Mouse (Mus musculus) ovary, postnatal 10 days (tissue): ENCODE data around the gene Ctnnb1.
"Not testable (repeated sequence)": the region's sequence is repeated elsewhere in the genome, so short reads cannot be mapped to it uniquely, and the experiment has no call there.

ENCODE experiments used
- DNase-seq: peaks from one replicate; pipeline ENCODE4 v3.0.0; 2022; ENCODE audit warnings: low spot score

Gene Ctnnb1

GRCm38 (mm10) chr9:120929081-120929480 is at the start of gene Ctnnb1:
Gene Ctnnb1, plus strand, starts transcription at chr9:120929216.
- no peak for DNase-seq

GRCm38 (mm10) chr9:120880286-120880685 is 48.7 kb upstream of the Ctnnb1 start:
- no peak for DNase-seq

GRCm38 (mm10) chr9:120881121-120881520 is 47.9 kb upstream of the Ctnnb1 start:
- DNase-seq = no peak

- DNase-seq = no peak
Observed at GRCm38 (mm10) chr9:120881839-120882238, 47.2 kb upstream of the Ctnnb1 start.

- no peak for DNase-seq
Observed at GRCm38 (mm10) chr9:120884726-120885125, 44.3 kb upstream of the Ctnnb1 start.

GRCm38 (mm10) chr9:120887631-120888030 is 41.4 kb upstream of the Ctnnb1 start:
- no peak for DNase-seq

GRCm38 (mm10) chr9:120893435-120893834 is 35.6 kb upstream of the Ctnnb1 start:
- no peak for DNase-seq

DNA sequence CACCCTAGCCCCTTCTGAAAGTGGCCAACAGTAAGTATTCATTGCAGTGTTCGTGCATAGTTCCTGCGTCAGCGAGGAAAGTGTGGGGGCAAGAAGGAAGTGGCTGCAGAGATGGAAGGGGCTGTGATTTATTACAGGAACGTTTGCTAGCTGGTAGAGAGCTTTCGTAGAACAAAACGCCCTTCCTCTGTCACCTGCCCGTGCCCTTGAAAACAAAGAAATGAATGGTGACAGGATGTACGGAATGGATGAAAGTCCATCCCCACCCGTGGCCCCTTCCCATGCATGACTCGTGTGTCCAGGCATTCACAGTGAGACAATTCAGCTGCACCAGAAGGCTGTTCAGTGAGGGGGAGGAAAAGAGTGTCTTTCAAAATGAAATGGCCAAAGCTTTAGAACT is 35.0 kb upstream of the Ctnnb1 start:
- no peak for DNase-seq

GRCm38 (mm10) chr9:120894376-120894775 is 34.6 kb upstream of the Ctnnb1 start:
- no peak for DNase-seq

DNA sequence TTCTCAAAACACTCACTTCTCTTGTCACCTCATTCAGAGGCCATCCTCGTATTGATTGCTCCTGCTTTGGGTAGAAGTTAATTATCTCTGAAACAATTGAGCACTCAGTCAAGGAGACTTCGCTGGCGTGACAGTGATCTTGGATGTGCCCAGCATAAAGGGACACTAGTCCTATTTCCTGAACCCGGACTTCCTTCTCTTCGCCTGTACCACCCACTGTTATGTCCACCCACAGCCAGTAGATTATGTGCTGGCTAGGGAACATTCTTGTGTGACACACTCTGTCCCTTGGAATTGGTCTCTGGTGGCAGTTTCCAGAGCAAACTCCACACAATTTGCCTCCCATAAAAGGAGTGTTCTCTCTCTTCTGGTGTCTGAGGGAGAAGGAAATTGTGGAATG is 32.5 kb upstream of the Ctnnb1 start:
- no peak for DNase-seq

GRCm38 (mm10) chr9:120897269-120897668 is 31.7 kb upstream of the Ctnnb1 start:
- no peak for DNase-seq

GRCm38 (mm10) chr9:120899833-120900232 is 29.2 kb upstream of the Ctnnb1 start:
- DNase-seq = no peak

GRCm38 (mm10) chr9:120900338-120901274 is 28.4 kb upstream of the Ctnnb1 start:
- no peak for DNase-seq

DNA sequence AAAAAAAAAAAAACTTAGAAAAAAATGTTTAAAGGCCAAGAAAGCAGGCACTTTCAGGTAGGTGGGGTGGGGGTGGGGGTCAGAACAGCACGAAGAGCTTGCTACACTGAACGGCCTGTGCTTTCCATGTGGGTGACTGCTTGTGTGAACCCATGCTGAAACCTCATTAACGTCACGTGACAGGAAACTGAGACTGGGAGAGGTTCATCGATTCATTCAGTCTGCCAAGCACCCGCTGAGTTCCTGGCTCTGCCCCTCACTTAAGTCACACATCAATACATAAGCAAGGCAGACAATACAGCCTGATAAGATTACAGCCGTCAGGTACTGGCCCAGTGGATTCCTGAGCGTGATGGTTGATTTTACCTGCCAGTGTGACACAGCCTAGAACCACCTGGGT is 26.5 kb upstream of the Ctnnb1 start:
- DNase-seq = no peak

GRCm38 (mm10) chr9:120908461-120908860 is 20.6 kb upstream of the Ctnnb1 start:
- DNase-seq = no peak

DNA sequence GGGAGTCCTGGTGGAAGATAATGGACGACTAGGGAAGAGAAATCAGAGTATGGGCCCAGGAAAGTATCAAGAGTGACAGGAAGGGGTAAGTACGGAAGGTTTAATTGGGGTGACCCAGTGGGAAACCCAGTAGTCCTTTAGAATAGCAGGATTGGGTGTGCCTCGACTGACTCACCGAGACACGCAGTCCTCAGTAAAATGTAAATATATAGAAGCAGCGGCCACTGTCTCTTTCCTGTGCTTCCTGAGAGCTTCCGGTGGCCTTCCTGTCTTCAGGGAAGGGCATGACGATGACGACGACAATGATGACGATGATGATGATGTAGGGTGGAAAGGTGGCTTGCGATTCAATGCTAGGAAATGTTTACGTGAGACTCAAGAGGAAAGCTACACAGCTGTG is 15.9 kb upstream of the Ctnnb1 start:
- no peak for DNase-seq

DNA sequence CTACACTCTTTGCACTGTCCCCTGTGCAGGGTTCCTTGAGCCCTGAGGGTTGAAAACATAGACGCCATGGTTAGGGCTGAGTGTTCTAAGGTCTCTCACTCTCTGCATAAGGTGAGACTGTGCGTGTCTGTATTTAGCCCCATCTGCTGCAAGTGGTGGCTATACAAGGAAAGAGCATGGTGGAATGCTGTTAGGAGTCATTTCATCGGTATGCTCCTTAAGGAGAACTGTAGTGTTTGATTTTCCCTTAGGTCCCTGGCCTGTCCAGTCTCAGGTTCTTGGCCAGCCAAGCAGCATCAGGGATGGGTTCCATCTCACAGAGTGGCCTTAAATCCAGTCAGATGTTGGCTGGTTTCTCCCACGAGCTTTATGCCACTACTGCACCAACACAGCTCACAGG is 14.6 kb upstream of the Ctnnb1 start:
- DNase-seq = no peak

GRCm38 (mm10) chr9:120914877-120915459 is 14.0 kb upstream of the Ctnnb1 start:
- DNase-seq = no peak

GRCm38 (mm10) chr9:120917619-120918018 is 11.4 kb upstream of the Ctnnb1 start:
- DNase-seq = not testable (repeated sequence)

- no peak for DNase-seq
Observed at GRCm38 (mm10) chr9:120918211-120918610, 10.8 kb upstream of the Ctnnb1 start.

- DNase-seq = no peak
Observed at GRCm38 (mm10) chr9:120918642-120919041, 10.4 kb upstream of the Ctnnb1 start.

GRCm38 (mm10) chr9:120919130-120919529 is 9.9 kb upstream of the Ctnnb1 start:
- no peak for DNase-seq

DNA sequence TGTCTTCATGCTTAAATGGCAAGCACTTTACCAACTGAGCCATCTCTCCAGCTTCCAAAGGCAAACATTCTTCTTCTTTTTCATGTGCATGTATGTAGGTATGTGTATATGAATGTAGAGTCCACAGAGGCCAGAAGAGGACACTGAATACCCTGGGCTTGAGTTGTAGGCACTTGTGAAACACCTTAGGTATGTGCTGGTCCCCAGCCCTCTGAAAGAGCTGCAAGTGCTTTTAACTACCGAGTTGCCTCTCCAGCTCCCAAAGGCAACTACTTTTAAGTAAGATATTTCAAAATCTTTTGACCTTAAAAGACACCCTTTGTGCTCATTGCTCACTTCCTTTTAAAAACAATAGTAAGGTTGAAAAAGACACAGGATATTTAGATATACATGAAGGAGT is 2.9 kb upstream of the Ctnnb1 start:
- no peak for DNase-seq
